8 mouse cellular contexts compared by ENCODE assay signal in genomic region chr5:37015612-37016310, GRCm38 (mm10). TPM values are rescaled to one million over a fixed set of nuclear protein-coding genes. Genes with fewer than 3 reads are reported as not detected.
A peak's percentile ranks its signal among the peaks of the same experiment; 100 is the strongest.
DNase-seq lines count a peak whose midpoint lies in the region; ATAC-seq and TF ChIP-seq lines count a peak whose summit lies in the region.

No protein-coding gene starts in this region.

- ATAC-seq in lung, embryonic 14.5 days (ENCODE audit: insufficient read depth), result no peak
- no peak for ATAC-seq in lung, postnatal 0 days
- peak; percentile 66 for ATAC-seq in hindbrain, postnatal 0 days
- peak; percentile 30; the same call in 1 of the 2 replicates for ATAC-seq in midbrain, embryonic 12.5 days (ENCODE audit: low FRiP score, low read depth)

- intact Hi-C loops in gastrocnemius, postnatal 14 days (cut with DNase I; ENCODE audit: low total_unique reads), result no loop called here

- H3K4me1 ChIP-seq in lung, embryonic 14.5 days (ENCODE audit: insufficient read depth), result no peaks in the 10 kb centered on the region
- H3K4me1 ChIP-seq in lung, postnatal 0 days (ENCODE audit: insufficient read depth, low read depth, low read length), result no peaks in the 10 kb centered on the region
- peaks cover 6% of the 10 kb centered on the region; the same call in 1 of the 2 replicates for H3K4me1 ChIP-seq in hindbrain, postnatal 0 days (ENCODE audit: insufficient read depth, low read length)
- 0 out of 2 replicates have a peak, but pooled peaks cover 6% of the 10 kb centered on the region for H3K4me1 ChIP-seq in midbrain, embryonic 12.5 days

- peak; percentile 70 for DNase-seq in lung, embryonic 14.5 days
- no peak for DNase-seq in lung, postnatal 0 days (ENCODE audit: low spot score)
- DNase-seq in adrenal gland, postnatal 25 days, result peak; percentile 67
- peak; percentile 68 for DNase-seq in embryo, embryonic 11 days
- DNase-seq in hindbrain, postnatal 0 days (ENCODE audit: low spot score), result peak; percentile 56
- peak; percentile 78 for DNase-seq in testis, postnatal 10 days (ENCODE audit: low spot score)
- DNase-seq in gastrocnemius, postnatal 14 days, result no peak

- no peaks in the 10 kb centered on the region for H3K9me3 ChIP-seq in lung, embryonic 14.5 days (ENCODE audit: low read depth, low read length)
- H3K9me3 ChIP-seq in lung, postnatal 0 days (ENCODE audit: low read length), result no peaks in the 10 kb centered on the region
- H3K9me3 ChIP-seq in hindbrain, postnatal 0 days (ENCODE audit: low read length), result no peaks in the 10 kb centered on the region
- no peaks in the 10 kb centered on the region for H3K9me3 ChIP-seq in midbrain, embryonic 12.5 days

- H3K27me3 ChIP-seq in lung, embryonic 14.5 days (ENCODE audit: insufficient read depth, low read length), result no peaks in the 10 kb centered on the region
- H3K27me3 ChIP-seq in lung, postnatal 0 days (replicated peaks; ENCODE audit: insufficient read depth, low read length), result no peaks in the 10 kb centered on the region
- H3K27me3 ChIP-seq in hindbrain, postnatal 0 days (ENCODE audit: insufficient read depth, low read length), result no peaks in the 10 kb centered on the region
- H3K27me3 ChIP-seq in midbrain, embryonic 12.5 days, result peaks cover 24% of the 10 kb centered on the region

- whole genome bisulfite sequencing in lung, embryonic 14.5 days, result 8% methylated on average over 27 of the region's 27 CpGs
- 8% methylated on average over 27 of the region's 27 CpGs for WGBS in lung, postnatal 0 days
- WGBS in hindbrain, postnatal 0 days, result 8% methylated on average over 27 of the region's 27 CpGs
- WGBS in midbrain, embryonic 12.5 days, result 8% methylated on average over 27 of the region's 27 CpGs

- H3K4me3 ChIP-seq in lung, embryonic 14.5 days (ENCODE audit: low read depth, low read length), result no peak overlapping the region
- H3K4me3 ChIP-seq in lung, postnatal 0 days (ENCODE audit: low read depth, low read length), result no peak overlapping the region
- H3K4me3 ChIP-seq in hindbrain, postnatal 0 days (ENCODE audit: low read length), result peak overlapping the region; percentile 27
- peak overlapping the region; percentile 23 for H3K4me3 ChIP-seq in midbrain, embryonic 12.5 days

- no peak for TF ChIP-seq CTCF in lung, embryonic 14.5 days (IDR thresholded peaks at IDR 0.05; ENCODE audit: low read depth)
- TF ChIP-seq CTCF in lung, postnatal 0 days (IDR thresholded peaks at IDR 0.05), result no peak
- peak; percentile 32 for TF ChIP-seq CTCF in hindbrain, postnatal 0 days (IDR thresholded peaks at IDR 0.05; ENCODE audit: low read depth)

- no peak overlapping the region for H3K4me2 ChIP-seq in lung, embryonic 14.5 days
- no peak overlapping the region for H3K4me2 ChIP-seq in lung, postnatal 0 days (replicated peaks; ENCODE audit: low read depth, low read length)
- H3K4me2 ChIP-seq in hindbrain, postnatal 0 days (ENCODE audit: low read depth, low read length), result peak overlapping the region; percentile 55
- peak overlapping the region; percentile 46 for H3K4me2 ChIP-seq in midbrain, embryonic 12.5 days (replicated peaks)

- H3K9ac ChIP-seq in lung, embryonic 14.5 days, result no peak overlapping the region
- no peak overlapping the region for H3K9ac ChIP-seq in lung, postnatal 0 days (replicated peaks; ENCODE audit: low read depth)
- peak overlapping the region; percentile 24; the same call in 1 of the 2 replicates for H3K9ac ChIP-seq in hindbrain, postnatal 0 days (replicated peaks; ENCODE audit: low read length)
- H3K9ac ChIP-seq in midbrain, embryonic 12.5 days (replicated peaks), result no peak overlapping the region

- TF ChIP-seq EP300 in lung, postnatal 0 days (IDR thresholded peaks at IDR 0.05), result no peak

- H3K36me3 ChIP-seq in lung, embryonic 14.5 days (ENCODE audit: insufficient read depth), result no peaks in the 10 kb centered on the region
- H3K36me3 ChIP-seq in lung, postnatal 0 days (ENCODE audit: insufficient read depth, low read length), result no peaks in the 10 kb centered on the region
- no peaks in the 10 kb centered on the region for H3K36me3 ChIP-seq in hindbrain, postnatal 0 days (ENCODE audit: insufficient read depth, low read length)
- no peaks in the 10 kb centered on the region for H3K36me3 ChIP-seq in midbrain, embryonic 12.5 days

- no peak overlapping the region for H3K27ac ChIP-seq in lung, embryonic 14.5 days (ENCODE audit: low read depth)
- H3K27ac ChIP-seq in lung, postnatal 0 days (ENCODE audit: low read length), result no peak overlapping the region
- no peak overlapping the region for H3K27ac ChIP-seq in hindbrain, postnatal 0 days
- no peak overlapping the region for H3K27ac ChIP-seq in midbrain, embryonic 12.5 days (replicated peaks)

RNA-seq across cellular contexts. Expression of gene Wfs1, which starts 26.8 kb away (rescaled TPM):
- polyA plus RNA-seq in lung, embryonic 14.5 days (2014; fragmentation: Nextera tagmentation; extraction: Ambion mirVana), result 9.9 and 10.3 TPM in 2 replicates
- 6.5 and 7.2 TPM in 2 replicates for polyA plus RNA-seq in lung, postnatal 0 days (2015; fragmentation: Nextera tagmentation; extraction: Ambion mirVana)
- 49.0 and 64.9 TPM in 2 replicates for total RNA-seq in adrenal gland, postnatal 25 days (2021)
- total RNA-seq in hindbrain, postnatal 0 days (2014; rRNA removed), result 9.8 and 14.0 TPM in 2 replicates
- polyA plus RNA-seq in hindbrain, postnatal 0 days (2015; fragmentation: Nextera tagmentation; extraction: Ambion mirVana), result 8.7 and 9.2 TPM in 2 replicates
- 7.2 and 7.9 TPM in 2 replicates for polyA plus RNA-seq in midbrain, embryonic 12.5 days (2016; fragmentation: Nextera tagmentation; extraction: Ambion mirVana)
- total RNA-seq in gastrocnemius, postnatal 14 days (2021), result 10 to 100 TPM; 36.3 to 45.9 TPM

Comparison
In these comparisons a context has a peak if more than half of its experiments do, and no peak if none do; other contexts are left out.
1. DNase-seq: peak in lung, embryonic 14.5 days (single experiment), adrenal gland, postnatal 25 days (single experiment), embryo, embryonic 11 days (single experiment), hindbrain, postnatal 0 days (single experiment) and testis, postnatal 10 days (single experiment); none in lung, postnatal 0 days (single experiment) and gastrocnemius, postnatal 14 days (single experiment).
2. ATAC-seq: peak in hindbrain, postnatal 0 days (single experiment) and midbrain, embryonic 12.5 days (single experiment); none in lung, embryonic 14.5 days (single experiment) and lung, postnatal 0 days (single experiment).
3. H3K4me2 ChIP-seq: peak in hindbrain, postnatal 0 days (single experiment) and midbrain, embryonic 12.5 days (single experiment); none in lung, embryonic 14.5 days (single experiment) and lung, postnatal 0 days (single experiment).
4. H3K4me3 ChIP-seq: peak in hindbrain, postnatal 0 days (single experiment) and midbrain, embryonic 12.5 days (single experiment); none in lung, embryonic 14.5 days (single experiment) and lung, postnatal 0 days (single experiment).